Mouse (Mus musculus) limb, embryonic 10.5 days (tissue): ENCODE data around the gene Tmtc4. TPM values are rescaled to one million over a fixed set of nuclear protein-coding genes. Genes with fewer than 3 reads are reported as not detected.

Experiments used
- DNase-seq: peaks from one replicate; pipeline ENCODE4 v3.0.0-alpha.2; 2017; ENCODE audit warnings: low spot score
- H3K27ac ChIP-seq: fragments of 300-500 bp; sonication (generic); 2 replicates; pipeline ENCODE4 v1.5.1; 2016; ENCODE audit warnings: mild to moderate bottlenecking
- H3K27me3 ChIP-seq: fragments of 300-500 bp; sonication (generic); 2 replicates; pipeline ENCODE4 v1.6.1; 2016; ENCODE audit warnings: low read depth, mild to moderate bottlenecking; ENCODE audit not compliant: poor library complexity, severe bottlenecking
- H3K36me3 ChIP-seq: fragments of 300-500 bp; sonication (generic); 2 replicates; pipeline ENCODE4 v1.6.1; 2016; ENCODE audit warnings: mild to moderate bottlenecking, moderate library complexity
- H3K4me1 ChIP-seq: fragments of 300-500 bp; sonication (generic); 2 replicates; pipeline ENCODE4 v1.6.1; 2016
- H3K4me3 ChIP-seq: fragments of 300-500 bp; sonication (generic); 2 replicates; pipeline ENCODE4 v1.5.1; 2016; ENCODE audit warnings: mild to moderate bottlenecking, moderate library complexity
- H3K9me3 ChIP-seq: fragments of 300-500 bp; sonication (generic); replicated peaks from 2 replicates; pipeline ENCODE4 v1.6.1; 2016; ENCODE audit warnings: mild to moderate bottlenecking
- WGBS: fragments of 180-500 bp; shearing (Covaris S2); methylation state at CpG from one replicate; pipeline ENCODE4 v1.1.7; 2016; 5-methylcytosine and 5-hydroxymethylcytosine counted together
- polyA plus RNA-seq: library from polyadenylated mRNA; unstranded; fragments of >200 nt; fragmentation: Nextera tagmentation; extraction: Ambion mirVana; gene quantifications from 2 replicates; pipeline ENCODE4 v1.2.1, GENCODE M21; 2016

Tmtc4 gene
- polyA plus RNA-seq, 1 experiment from 2014 or later = 31.1 TPM

GRCm38 (mm10) chr14:122952556-122952955 is 31.3 kb downstream of the Tmtc4 start:
- DNase-seq = no peak
- Histone ChIP-seq H3K36me3 (peaks cover 26% of the 10 kb centered on the region), H3K27me3 (no peaks in the 10 kb centered on the region), H3K27ac (no peak overlapping the region), H3K9me3 (no peaks in the 10 kb centered on the region), H3K4me1 (no peaks in the 10 kb centered on the region; the same call in 1 of the 2 replicates), H3K4me3 (no peak overlapping the region)
- 90% methylated on average over 1 of the region's 1 CpGs for WGBS

GRCm38 (mm10) chr14:122951676-122952445 is 32.0 kb downstream of the Tmtc4 start:
- Histone ChIP-seq H3K4me1 (no peaks in the 10 kb centered on the region; the same call in 1 of the 2 replicates), H3K27ac (no peak overlapping the region), H3K27me3 (no peaks in the 10 kb centered on the region), H3K9me3 (no peaks in the 10 kb centered on the region), H3K36me3 (peaks cover 31% of the 10 kb centered on the region), H3K4me3 (no peak overlapping the region)
- DNase-seq = no peak
- 93% methylated on average over 6 of the region's 6 CpGs for WGBS

- no peak overlapping the region for H3K4me3 ChIP-seq
- 90% methylated on average over 1 of the region's 1 CpGs for WGBS
- no peak overlapping the region for H3K27ac ChIP-seq
- no peak for DNase-seq
- H3K9me3 ChIP-seq = no peaks in the 10 kb centered on the region
- H3K36me3 ChIP-seq = peaks cover 40% of the 10 kb centered on the region
- no peaks in the 10 kb centered on the region; the same call in 1 of the 2 replicates for H3K4me1 ChIP-seq
- no peaks in the 10 kb centered on the region for H3K27me3 ChIP-seq
Measured at GRCm38 (mm10) chr14:122950915-122951314, 32.9 kb downstream of the Tmtc4 start.

GRCm38 (mm10) chr14:122943475-122943853 is 40.4 kb downstream of the Tmtc4 start:
- no peak for DNase-seq
- Histone ChIP-seq H3K4me3 (no peak overlapping the region), H3K9me3 (no peaks in the 10 kb centered on the region), H3K36me3 (peaks cover 66% of the 10 kb centered on the region), H3K27me3 (no peaks in the 10 kb centered on the region), H3K4me1 (peaks cover 11% of the 10 kb centered on the region), H3K27ac (peak overlapping the region; percentile 14; the same call in 1 of the 2 replicates)
- 86% methylated on average over 3 of the region's 3 CpGs for WGBS

- 49% methylated on average over 4 of the region's 4 CpGs for WGBS
- H3K4me1 ChIP-seq = peaks cover 11% of the 10 kb centered on the region
- peak; percentile 38 for DNase-seq
- no peak overlapping the region for H3K27ac ChIP-seq
- peaks cover 68% of the 10 kb centered on the region for H3K36me3 ChIP-seq
- H3K27me3 ChIP-seq = no peaks in the 10 kb centered on the region
- H3K9me3 ChIP-seq = no peaks in the 10 kb centered on the region
- H3K4me3 ChIP-seq = no peak overlapping the region
Measured at GRCm38 (mm10) chr14:122942757-122943474, 40.9 kb downstream of the Tmtc4 start.

- peaks cover 65% of the 10 kb centered on the region for H3K36me3 ChIP-seq
- no peak for DNase-seq
- no peaks in the 10 kb centered on the region for H3K27me3 ChIP-seq
Measured at GRCm38 (mm10) chr14:122936460-122936859, 47.4 kb downstream of the Tmtc4 start.

GRCm38 (mm10) chr14:122920011-122920410 is 63.8 kb downstream of the Tmtc4 start:
- Histone ChIP-seq H3K27ac (no peak overlapping the region), H3K9me3 (no peaks in the 10 kb centered on the region), H3K36me3 (peaks cover 28% of the 10 kb centered on the region), H3K4me1 (no peaks in the 10 kb centered on the region), H3K4me3 (no peak overlapping the region), H3K27me3 (no peaks in the 10 kb centered on the region)
- 88% methylated on average over 5 of the region's 5 CpGs for WGBS
- DNase-seq = no peak

More at GRCm38 (mm10) chr14:122936460-122936859, 47.4 kb downstream of the Tmtc4 start:
- no peaks in the 10 kb centered on the region for H3K9me3 ChIP-seq
- no peak overlapping the region for H3K4me3 ChIP-seq
- WGBS = 91% methylated on average over 1 of the region's 1 CpGs
- H3K27ac ChIP-seq = no peak overlapping the region
- no peaks in the 10 kb centered on the region for H3K4me1 ChIP-seq

- Histone ChIP-seq H3K36me3 (peaks cover 20% of the 10 kb centered on the region), H3K4me1 (peaks cover 6% of the 10 kb centered on the region), H3K4me3 (no peak overlapping the region), H3K27ac (no peak overlapping the region), H3K27me3 (no peaks in the 10 kb centered on the region), H3K9me3 (no peaks in the 10 kb centered on the region)
- DNase-seq = no peak
- 92% methylated on average over 1 of the region's 1 CpGs for WGBS
Measured at GRCm38 (mm10) chr14:122917676-122918075, 66.2 kb downstream of the Tmtc4 start.

GRCm38 (mm10) chr14:122913657-122914056 is 70.2 kb downstream of the Tmtc4 start, which contains the start of gene Ggact:
Ggact (minus strand) TSS chr14:122913757.
- Histone ChIP-seq H3K4me1 (peaks cover 17% of the 10 kb centered on the region), H3K36me3 (peaks cover 2% of the 10 kb centered on the region; the same call in 1 of the 2 replicates), H3K27ac (peak within 1 kb of the TSS; percentile 86), H3K9me3 (no peaks in the 10 kb centered on the region), H3K27me3 (no peaks in the 10 kb centered on the region), H3K4me3 (peak within 1 kb of the TSS; percentile 83)
- 83% methylated on average over 6 of the region's 6 CpGs for WGBS
- DNase-seq = no peak

- WGBS = under 1% methylated on average over 58 of the region's 58 CpGs
- no peaks in the 10 kb centered on the region for H3K9me3 ChIP-seq
- H3K4me3 ChIP-seq = peak overlapping the region; percentile 83
- peak; percentile 81 for DNase-seq
- no peaks in the 10 kb centered on the region for H3K27me3 ChIP-seq
- peak overlapping the region; percentile 86 for H3K27ac ChIP-seq
- H3K4me1 ChIP-seq = peaks cover 17% of the 10 kb centered on the region
- no peaks in the 10 kb centered on the region; the same call in 1 of the 2 replicates for H3K36me3 ChIP-seq
Measured at GRCm38 (mm10) chr14:122912812-122913498, 70.9 kb downstream of the Tmtc4 start.

- Histone ChIP-seq H3K27ac (no peak overlapping the region), H3K9me3 (no peaks in the 10 kb centered on the region), H3K27me3 (no peaks in the 10 kb centered on the region), H3K4me1 (peaks cover 17% of the 10 kb centered on the region), H3K4me3 (peak overlapping the region; percentile 83), H3K36me3 (no peaks in the 10 kb centered on the region; the same call in 1 of the 2 replicates)
- 46% methylated on average over 1 of the region's 1 CpGs for WGBS
- DNase-seq = no peak
Measured at GRCm38 (mm10) chr14:122912137-122912536, 71.7 kb downstream of the Tmtc4 start.

GRCm38 (mm10) chr14:122911265-122911664 is 72.6 kb downstream of the Tmtc4 start:
- Histone ChIP-seq H3K27me3 (no peaks in the 10 kb centered on the region), H3K9me3 (no peaks in the 10 kb centered on the region), H3K4me1 (peaks cover 17% of the 10 kb centered on the region), H3K27ac (no peak overlapping the region), H3K36me3 (no peaks in the 10 kb centered on the region; the same call in 1 of the 2 replicates), H3K4me3 (no peak overlapping the region)
- DNase-seq = no peak
